Comparison of ENCODE assay signal across 8 mouse cellular contexts in the genomic region with DNA sequence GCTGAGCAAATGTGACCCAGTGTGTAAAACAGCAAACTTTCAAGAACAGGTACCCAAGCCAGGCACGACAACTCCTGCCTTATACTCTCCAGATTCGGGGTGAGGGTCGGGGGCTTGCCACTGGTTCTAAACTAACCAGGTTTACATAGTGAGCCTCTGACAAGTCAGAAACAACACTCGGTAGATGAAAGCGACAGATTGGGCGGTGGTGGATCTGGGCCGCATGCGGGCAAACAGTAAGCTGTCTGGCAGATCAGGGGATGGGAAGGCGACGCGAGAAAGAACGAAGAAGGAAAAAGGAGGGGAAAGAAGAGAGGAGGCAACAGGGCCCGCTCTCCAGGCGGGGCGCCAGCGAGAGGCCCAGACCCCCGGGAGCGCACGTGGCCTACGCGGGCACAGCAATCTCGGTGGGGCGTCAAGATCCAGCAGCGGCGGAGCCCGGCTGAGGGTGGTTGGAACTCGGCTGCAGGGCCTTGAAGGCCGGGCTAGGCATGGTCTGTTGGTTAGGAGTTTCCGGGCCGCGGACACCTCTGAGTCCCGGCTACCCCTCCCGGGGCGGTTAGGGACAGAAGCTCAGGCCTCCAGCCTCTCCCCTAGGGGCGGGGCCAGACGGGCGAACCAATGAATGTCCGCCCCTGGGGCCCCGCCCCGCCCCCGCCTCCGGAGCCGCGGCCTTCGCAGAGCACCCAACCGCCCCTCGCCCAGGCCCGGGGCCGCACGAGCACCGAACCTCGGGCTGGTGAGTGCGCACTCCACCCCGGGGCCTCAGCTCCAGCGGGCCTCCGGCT. TPM values are rescaled to one million over a fixed set of nuclear protein-coding genes. Genes with fewer than 3 reads are reported as not detected.
DNase-seq lines count a peak whose midpoint lies in the region; ATAC-seq and TF ChIP-seq lines count a peak whose summit lies in the region.

TSS of gene Zfp771 (plus strand) at position 405 of the 788 bp plus-strand sequence.

- peak; percentile 88 for DNase-seq in c-Kit-positive CD71-positive TER-119-positive erythroid progenitor cells, embryonic 14.5 days (ENCODE audit: low spot score)
- DNase-seq in heart, postnatal 10 days, result peak; percentile 95 to 96
- peak; percentile 94 for DNase-seq in layer of hippocampus, adult 11-12 months (ENCODE audit: low spot score)
- DNase-seq in lung, adult 18-20 months, result peak; percentile 94 to 97
- DNase-seq in testis, postnatal 14 days (ENCODE audit: low spot score), result peak; percentile 95

- no peak for TF ChIP-seq CTCF in E14TG2a.4 (conservative IDR thresholded peaks at IDR 0.05; ENCODE audit: low read length)

- H3K4me3 ChIP-seq in E14TG2a.4 (replicated peaks; ENCODE audit: low read length), result peak within 1 kb of the TSS; percentile 89
- peak within 1 kb of the TSS; percentile 85 for H3K4me3 ChIP-seq in forebrain, embryonic 13.5 days
- peak within 1 kb of the TSS; percentile 89 for H3K4me3 ChIP-seq in neural tube, embryonic 15.5 days (replicated peaks)

- under 1% methylated on average over 49 of the region's 56 CpGs for WGBS in forebrain, embryonic 13.5 days
- WGBS in neural tube, embryonic 15.5 days, result under 1% methylated on average over 53 of the region's 56 CpGs

- H3K27ac ChIP-seq in forebrain, embryonic 13.5 days, result peak within 1 kb of the TSS; percentile 87
- H3K27ac ChIP-seq in neural tube, embryonic 15.5 days (replicated peaks), result peak within 1 kb of the TSS; percentile 91

- intact Hi-C loops in heart, postnatal 10 days (cut with DNase I), result no loop called here

- peaks cover 17% of the 10 kb centered on the region for H3K4me1 ChIP-seq in E14TG2a.4 (replicated peaks; ENCODE audit: low read depth, low read length)
- peaks cover 26% of the 10 kb centered on the region for H3K4me1 ChIP-seq in forebrain, embryonic 13.5 days
- peaks cover 34% of the 10 kb centered on the region for H3K4me1 ChIP-seq in neural tube, embryonic 15.5 days

- H3K4me2 ChIP-seq in forebrain, embryonic 13.5 days, result peak within 1 kb of the TSS; percentile 75
- H3K4me2 ChIP-seq in neural tube, embryonic 15.5 days, result peak within 1 kb of the TSS; percentile 85

- no peaks in the 10 kb centered on the region for H3K27me3 ChIP-seq in E14TG2a.4 (ENCODE audit: insufficient read depth, low read length)
- H3K27me3 ChIP-seq in forebrain, embryonic 13.5 days, result no peaks in the 10 kb centered on the region
- H3K27me3 ChIP-seq in neural tube, embryonic 15.5 days (replicated peaks), result no peaks in the 10 kb centered on the region

- H3K9me3 ChIP-seq in E14TG2a.4 (ENCODE audit: low read length), result peaks cover 38% of the 10 kb centered on the region
- H3K9me3 ChIP-seq in forebrain, embryonic 13.5 days (replicated peaks), result no peaks in the 10 kb centered on the region
- H3K9me3 ChIP-seq in neural tube, embryonic 15.5 days (replicated peaks), result no peaks in the 10 kb centered on the region

- peak; percentile 95 for ATAC-seq in forebrain, embryonic 13.5 days
- ATAC-seq in neural tube, embryonic 15.5 days (ENCODE audit: low FRiP score), result peak; percentile 96

- peaks cover 40% of the 10 kb centered on the region for H3K36me3 ChIP-seq in E14TG2a.4 (ENCODE audit: insufficient read depth, low read length)
- H3K36me3 ChIP-seq in forebrain, embryonic 13.5 days (ENCODE audit: poor library complexity, severe bottlenecking), result peaks cover 33% of the 10 kb centered on the region
- H3K36me3 ChIP-seq in neural tube, embryonic 15.5 days, result peaks cover 9% of the 10 kb centered on the region; the same call in 1 of the 2 replicates

- H3K9ac ChIP-seq in forebrain, embryonic 13.5 days, result peak within 1 kb of the TSS; percentile 90
- H3K9ac ChIP-seq in neural tube, embryonic 15.5 days (replicated peaks), result peak within 1 kb of the TSS; percentile 98

RNA-seq across cellular contexts. Expression of gene Zfp771, which starts in this region (rescaled TPM):
- 53.9 and 54.2 TPM in 2 replicates for polyA plus RNA-seq in forebrain, embryonic 13.5 days (2015; fragmentation: Nextera tagmentation; extraction: Ambion mirVana)
- 10 to 100 TPM; 14.3 to 15.9 TPM for total RNA-seq in heart, postnatal 10 days (2021)
- 72.3 and 83.5 TPM in 2 replicates for polyA plus RNA-seq in neural tube, embryonic 15.5 days (2015; fragmentation: Nextera tagmentation; extraction: Ambion mirVana)

Comparison
In these comparisons a context has a peak if more than half of its experiments do, and no peak if none do; other contexts are left out.
1. Peak in every context shown above with its lines: DNase-seq, ATAC-seq, H3K4me3 ChIP-seq and H3K27ac ChIP-seq.